Mouse (Mus musculus): ENCODE data around the gene Pip5k1c. TPM values are rescaled to one million over a fixed set of nuclear protein-coding genes. Genes with fewer than 3 reads are reported as not detected.

Gene Pip5k1c
- polyA plus RNA-seq, 1 experiment from 2014 or later = 26.2 TPM

DNA sequence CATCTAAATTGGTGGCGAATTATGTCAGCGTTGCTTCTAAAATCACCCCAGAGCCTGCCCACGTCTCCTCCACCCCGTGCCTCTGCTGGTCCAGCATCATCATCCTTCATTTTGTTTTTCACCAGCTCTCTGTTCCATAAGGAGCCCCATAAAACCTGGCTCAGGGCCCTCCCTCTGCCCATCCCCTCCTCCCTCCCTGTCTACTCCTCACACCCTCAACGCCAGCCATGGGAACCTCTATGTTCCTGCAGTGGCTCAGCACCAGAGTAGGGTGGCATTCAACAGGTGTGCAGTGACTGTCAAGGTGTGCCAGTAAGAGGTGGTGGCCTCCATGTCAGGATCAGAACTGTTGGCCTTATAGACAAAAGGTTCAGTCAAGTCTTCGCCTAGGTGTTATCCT, 2.4 kb downstream of the Pip5k1c start:
- no peak for ATAC-seq (replicated peaks; ENCODE audit: insufficient number of reproducible peaks, insufficient read depth, low FRiP score, low read depth)
- H3K27ac ChIP-seq = no peak overlapping the region
- no peak overlapping the region for H3K9ac ChIP-seq
- no peaks in the 10 kb centered on the region for H3K36me3 ChIP-seq
- no peaks in the 10 kb centered on the region for H3K9me3 ChIP-seq (replicated peaks)
- H3K4me3 ChIP-seq = no peak overlapping the region
- peaks cover 66% of the 10 kb centered on the region for H3K4me1 ChIP-seq (replicated peaks)
- H3K4me2 ChIP-seq = peak overlapping the region; percentile 93; the same call in 1 of the 2 replicates
- WGBS = 85% methylated on average over 6 of the region's 6 CpGs
- peaks cover 12% of the 10 kb centered on the region for H3K27me3 ChIP-seq

DNA sequence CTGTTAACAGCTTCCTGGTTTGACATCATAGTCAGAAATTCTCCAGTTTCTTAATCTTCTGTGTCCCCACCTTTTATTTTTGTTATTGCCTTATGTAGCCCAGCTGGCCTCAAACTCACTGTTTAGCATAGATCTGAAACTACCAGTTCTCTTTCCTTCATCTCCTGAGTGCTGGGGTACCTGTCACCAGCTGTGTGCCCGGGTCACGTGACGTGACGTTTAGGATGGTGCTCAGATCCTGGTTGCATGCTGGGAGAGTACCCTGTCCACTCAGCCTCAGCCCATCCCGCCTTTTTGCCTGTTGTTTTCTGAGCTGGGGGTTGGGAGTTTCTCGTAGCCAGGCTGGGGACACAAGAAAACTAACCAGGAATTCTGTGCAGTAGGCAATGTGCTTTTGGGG, 4.5 kb downstream of the Pip5k1c start:
- ATAC-seq (replicated peaks; ENCODE audit: insufficient number of reproducible peaks, insufficient read depth, low FRiP score, low read depth) = no peak
- no peaks in the 10 kb centered on the region for H3K9me3 ChIP-seq (replicated peaks)
- peak overlapping the region; percentile 75 for H3K27ac ChIP-seq
- no peak overlapping the region for H3K4me3 ChIP-seq
- H3K4me1 ChIP-seq (replicated peaks) = peaks cover 73% of the 10 kb centered on the region
- no peaks in the 10 kb centered on the region for H3K27me3 ChIP-seq
- H3K36me3 ChIP-seq = no peaks in the 10 kb centered on the region
- H3K4me2 ChIP-seq = peak overlapping the region; percentile 16; the same call in 1 of the 2 replicates
- H3K9ac ChIP-seq = no peak overlapping the region
- WGBS = 71% methylated on average over 6 of the region's 6 CpGs

DNA sequence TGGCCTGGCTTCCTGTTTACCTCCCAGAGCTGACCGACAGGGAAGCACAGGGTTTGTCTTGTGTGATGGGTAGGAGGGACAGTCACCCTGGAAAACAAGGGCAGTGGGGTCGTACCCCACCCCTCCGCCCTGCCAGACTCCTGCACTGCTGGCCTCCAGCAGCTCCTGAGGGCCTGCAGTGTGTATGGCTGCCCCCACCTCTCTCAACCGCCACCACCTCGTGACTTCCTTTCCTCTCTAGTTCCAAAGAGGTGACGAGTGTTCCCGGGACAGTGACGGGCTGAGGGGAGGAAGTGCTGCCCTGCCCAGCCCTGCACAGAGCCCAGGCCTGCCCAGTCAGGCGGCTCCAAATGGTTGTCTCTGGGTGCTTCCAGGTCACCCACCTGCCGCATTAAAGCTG, 5.1 kb downstream of the Pip5k1c start:
- no peak overlapping the region for H3K4me3 ChIP-seq
- no peaks in the 10 kb centered on the region for H3K27me3 ChIP-seq
- no peaks in the 10 kb centered on the region for H3K36me3 ChIP-seq
- H3K27ac ChIP-seq = peak overlapping the region; percentile 75
- 27% methylated on average over 10 of the region's 10 CpGs for WGBS
- no peaks in the 10 kb centered on the region for H3K9me3 ChIP-seq (replicated peaks)
- peak; percentile 58 for ATAC-seq (replicated peaks; ENCODE audit: insufficient number of reproducible peaks, insufficient read depth, low FRiP score, low read depth)
- peak overlapping the region; percentile 31; the same call in 1 of the 2 replicates for H3K9ac ChIP-seq
- H3K4me1 ChIP-seq (replicated peaks) = peaks cover 79% of the 10 kb centered on the region
- peak overlapping the region; percentile 16; the same call in 1 of the 2 replicates for H3K4me2 ChIP-seq

DNA sequence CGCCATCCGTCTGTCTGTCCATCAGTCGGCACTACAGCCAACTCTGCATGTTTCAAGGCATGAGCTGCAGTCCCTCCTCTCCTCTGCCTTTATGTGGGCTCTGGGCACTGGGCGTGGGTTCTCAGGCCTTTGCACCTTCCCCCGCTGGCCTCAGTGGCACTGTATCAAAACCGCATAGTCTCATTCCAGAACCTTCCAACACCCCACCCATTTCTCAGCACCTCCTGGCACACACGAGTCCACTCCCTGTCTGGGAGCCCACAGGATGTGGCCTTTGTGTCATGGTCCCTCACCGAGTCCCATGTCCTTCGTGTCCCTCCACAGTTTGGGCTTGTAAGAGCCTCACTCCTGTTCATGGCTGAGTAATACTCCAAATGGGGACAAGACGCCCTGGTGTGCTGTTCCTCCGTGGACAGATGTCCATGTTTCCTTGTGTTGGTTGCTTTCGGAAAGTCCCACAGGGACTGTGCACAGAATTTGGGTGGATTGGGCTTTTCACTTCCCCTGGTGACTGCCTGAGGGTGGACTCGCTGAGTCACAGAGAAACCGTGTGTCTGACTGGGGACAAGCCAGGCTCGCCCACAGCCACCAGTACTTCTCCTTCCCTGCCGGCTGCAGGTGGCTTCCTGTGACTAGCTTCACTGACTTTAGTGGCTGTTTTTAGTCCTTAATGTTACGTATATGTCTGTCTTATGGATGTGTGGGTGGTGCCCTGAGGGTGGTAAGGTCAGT, 5.8 kb downstream of the Pip5k1c start:
- Histone ChIP-seq H3K27ac (peak overlapping the region; percentile 75), H3K4me2 (no peak overlapping the region), H3K4me3 (no peak overlapping the region), H3K27me3 (no peaks in the 10 kb centered on the region), H3K4me1 (replicated peaks) (peaks cover 83% of the 10 kb centered on the region), H3K9ac (no peak overlapping the region), H3K9me3 (replicated peaks) (no peaks in the 10 kb centered on the region), H3K36me3 (no peaks in the 10 kb centered on the region)
- 84% methylated on average over 17 of the region's 17 CpGs for WGBS
- no peak for ATAC-seq (replicated peaks; ENCODE audit: insufficient number of reproducible peaks, insufficient read depth, low FRiP score, low read depth)

DNA sequence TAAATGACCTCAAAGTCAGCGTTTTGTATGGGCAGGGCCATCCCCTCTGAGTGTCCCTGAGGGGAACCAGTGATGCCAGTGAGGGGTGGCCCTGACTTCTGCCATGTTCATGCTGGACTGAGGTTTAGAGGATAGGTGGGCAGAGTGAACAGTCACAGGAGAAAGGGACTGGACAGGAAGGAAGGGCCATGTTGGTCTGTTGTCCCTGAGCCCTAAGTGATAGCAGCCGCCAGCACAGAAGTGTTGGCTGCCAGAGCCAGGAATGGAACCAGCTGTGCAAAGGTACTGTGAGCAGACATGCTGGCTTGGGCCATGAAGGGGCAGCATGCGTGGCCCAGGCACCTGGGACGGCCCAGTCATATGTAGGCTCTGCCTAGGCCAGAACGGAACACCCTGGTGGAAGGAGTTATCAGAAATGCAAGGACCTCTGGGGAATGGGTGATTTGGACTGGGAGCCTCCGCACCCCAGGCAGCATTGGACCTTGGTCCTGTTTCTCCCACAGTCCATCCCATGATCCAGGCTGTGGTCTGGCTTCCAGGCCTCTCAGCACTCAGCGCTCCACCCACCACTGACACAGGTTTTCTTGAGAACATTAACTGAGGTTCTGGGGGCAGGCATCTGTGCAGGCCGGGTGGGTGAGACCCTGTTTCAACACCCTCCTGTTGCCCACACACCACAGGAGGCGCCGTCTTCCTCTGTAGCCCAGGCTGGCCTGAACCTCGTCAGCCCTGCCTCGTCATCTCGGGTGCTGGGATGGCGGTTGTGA, 7.0 kb downstream of the Pip5k1c start:
- H3K4me3 ChIP-seq = no peak overlapping the region
- no peak overlapping the region for H3K4me2 ChIP-seq
- H3K4me1 ChIP-seq (replicated peaks) = peaks cover 82% of the 10 kb centered on the region
- 0 out of 2 replicates have a peak overlapping the region, but pooled peaks have one; percentile 6 for H3K27ac ChIP-seq
- H3K36me3 ChIP-seq = no peaks in the 10 kb centered on the region
- no peaks in the 10 kb centered on the region for H3K9me3 ChIP-seq (replicated peaks)
- no peaks in the 10 kb centered on the region for H3K27me3 ChIP-seq
- ATAC-seq (replicated peaks; ENCODE audit: insufficient number of reproducible peaks, insufficient read depth, low FRiP score, low read depth) = no peak
- H3K9ac ChIP-seq = no peak overlapping the region
- 81% methylated on average over 14 of the region's 14 CpGs for WGBS

DNA sequence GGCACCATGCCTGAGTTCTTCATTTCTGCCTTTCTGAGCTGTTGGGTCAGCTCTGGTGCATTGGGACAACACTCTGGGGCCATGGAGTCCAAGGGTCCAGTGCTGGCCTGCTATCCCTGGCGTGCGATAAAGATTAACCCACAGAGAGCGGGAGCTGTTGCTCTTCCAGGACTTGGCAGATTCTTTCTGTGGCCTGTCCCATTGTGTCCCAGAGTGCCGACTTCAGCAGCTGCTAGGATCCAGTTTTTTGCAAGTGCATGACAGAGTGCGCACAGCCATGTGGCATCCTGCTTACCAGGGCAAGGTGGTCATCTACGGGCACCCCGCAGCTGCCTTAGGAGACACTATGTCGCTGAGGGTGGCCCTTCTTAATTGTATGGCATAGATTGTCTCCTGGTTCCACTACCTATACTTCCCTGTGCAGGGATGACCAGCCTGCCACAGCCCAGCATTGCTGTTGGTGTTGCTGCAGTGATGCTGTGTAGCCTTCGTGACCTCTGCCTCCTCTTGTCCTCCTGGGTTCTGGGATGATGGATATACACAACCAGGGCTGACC, 7.7 kb downstream of the Pip5k1c start:
- Histone ChIP-seq H3K4me2 (no peak overlapping the region), H3K36me3 (no peaks in the 10 kb centered on the region), H3K27ac (no peak overlapping the region), H3K4me1 (replicated peaks) (peaks cover 79% of the 10 kb centered on the region), H3K4me3 (no peak overlapping the region), H3K9me3 (replicated peaks) (no peaks in the 10 kb centered on the region), H3K9ac (no peak overlapping the region), H3K27me3 (no peaks in the 10 kb centered on the region)
- no peak for ATAC-seq (replicated peaks; ENCODE audit: insufficient number of reproducible peaks, insufficient read depth, low FRiP score, low read depth)
- 70% methylated on average over 9 of the region's 9 CpGs for WGBS

DNA sequence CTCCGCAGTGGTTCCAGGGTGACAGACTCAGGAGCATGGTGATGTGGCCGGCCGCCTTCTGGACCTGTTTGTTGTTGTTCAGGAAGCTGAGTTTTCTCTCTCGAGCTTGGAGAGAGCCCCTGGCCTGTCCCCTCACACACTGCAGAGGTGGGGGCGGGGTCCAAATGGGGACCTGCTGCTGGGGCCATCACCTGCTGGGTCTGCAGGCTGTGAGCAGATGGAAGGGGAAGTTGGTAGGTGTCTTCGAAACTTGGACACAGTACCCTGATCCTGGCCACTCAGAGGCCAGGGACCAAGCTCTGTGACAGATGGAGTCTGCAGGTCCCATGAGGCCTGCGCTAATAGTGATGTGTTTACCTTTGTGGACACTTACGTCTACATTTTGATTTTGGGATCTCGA, 8.6 kb downstream of the Pip5k1c start:
- no peak overlapping the region for H3K9ac ChIP-seq

DNA sequence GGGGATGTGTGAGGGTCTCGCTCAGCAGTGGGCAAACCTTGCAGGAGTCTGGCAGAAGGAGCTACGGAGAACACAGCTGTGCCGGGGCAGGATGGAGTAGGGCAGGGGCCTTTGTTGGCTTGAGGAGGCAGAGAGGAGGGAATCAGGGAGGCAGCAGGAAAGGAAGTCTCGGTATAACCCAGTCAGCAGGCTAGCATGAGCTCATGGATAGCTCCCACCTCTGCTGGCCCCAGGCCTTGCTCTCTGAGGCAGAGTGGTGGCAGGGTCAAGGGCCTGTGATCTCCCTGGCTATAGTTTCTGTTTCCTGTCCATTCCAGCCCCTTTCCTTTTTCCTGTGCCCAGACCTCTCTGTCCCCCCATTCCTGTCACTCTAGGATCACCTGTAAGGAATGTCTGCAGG, 9.5 kb downstream of the Pip5k1c start:
- no peak for ATAC-seq (replicated peaks; ENCODE audit: insufficient number of reproducible peaks, insufficient read depth, low FRiP score, low read depth)
- Histone ChIP-seq H3K4me1 (replicated peaks) (peaks cover 72% of the 10 kb centered on the region), H3K27ac (peak overlapping the region; percentile 55), H3K27me3 (no peaks in the 10 kb centered on the region), H3K9me3 (replicated peaks) (no peaks in the 10 kb centered on the region), H3K36me3 (peaks cover 17% of the 10 kb centered on the region), H3K4me3 (no peak overlapping the region), H3K9ac (no peak overlapping the region), H3K4me2 (peak overlapping the region; percentile 44)
- WGBS = 52% methylated on average over 4 of the region's 4 CpGs

More for the DNA sequence above, 8.6 kb downstream of the Pip5k1c start:
- no peak overlapping the region for H3K4me2 ChIP-seq
- peaks cover 73% of the 10 kb centered on the region for H3K4me1 ChIP-seq (replicated peaks)
- H3K27ac ChIP-seq = no peak overlapping the region
- no peak overlapping the region for H3K4me3 ChIP-seq
- no peaks in the 10 kb centered on the region for H3K27me3 ChIP-seq
- no peaks in the 10 kb centered on the region for H3K9me3 ChIP-seq (replicated peaks)
- H3K36me3 ChIP-seq = peaks cover 8% of the 10 kb centered on the region; the same call in 1 of the 2 replicates
- WGBS = 73% methylated on average over 9 of the region's 9 CpGs
- ATAC-seq (replicated peaks; ENCODE audit: insufficient number of reproducible peaks, insufficient read depth, low FRiP score, low read depth) = no peak

DNA sequence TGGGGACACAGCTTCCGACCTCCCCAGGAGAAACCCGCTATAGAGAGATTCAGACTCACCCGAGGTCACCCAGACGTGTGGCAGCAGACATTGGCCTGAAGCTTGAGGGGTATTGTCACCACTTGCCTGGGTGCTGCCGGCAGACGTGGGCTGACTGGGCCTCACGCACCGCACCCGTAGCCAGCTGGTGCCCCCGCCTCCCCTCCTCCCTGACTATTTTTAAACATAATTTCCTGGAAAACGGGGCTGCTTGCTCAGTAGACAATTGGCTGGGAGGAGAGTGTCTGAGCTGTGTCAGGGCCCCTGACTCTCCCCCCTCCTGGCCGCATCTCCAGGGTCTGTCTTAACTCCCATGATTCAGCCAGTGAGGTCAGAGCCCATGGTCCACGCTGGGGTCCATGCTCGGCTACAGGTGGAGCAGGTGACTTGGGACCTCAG, 10.0 kb downstream of the Pip5k1c start:
- no peaks in the 10 kb centered on the region for H3K9me3 ChIP-seq (replicated peaks)
- H3K9ac ChIP-seq = peak overlapping the region; percentile 34; the same call in 1 of the 2 replicates
- H3K27ac ChIP-seq = peak overlapping the region; percentile 55
- peaks cover 67% of the 10 kb centered on the region for H3K4me1 ChIP-seq (replicated peaks)
- H3K27me3 ChIP-seq = no peaks in the 10 kb centered on the region
- 15% methylated on average over 14 of the region's 14 CpGs for WGBS
- peaks cover 22% of the 10 kb centered on the region for H3K36me3 ChIP-seq
- 0 out of 2 replicates have a peak, but pooled peaks have one; percentile 7 for ATAC-seq (replicated peaks; ENCODE audit: insufficient number of reproducible peaks, insufficient read depth, low FRiP score, low read depth)
- no peak overlapping the region for H3K4me3 ChIP-seq
- peak overlapping the region; percentile 44 for H3K4me2 ChIP-seq

DNA sequence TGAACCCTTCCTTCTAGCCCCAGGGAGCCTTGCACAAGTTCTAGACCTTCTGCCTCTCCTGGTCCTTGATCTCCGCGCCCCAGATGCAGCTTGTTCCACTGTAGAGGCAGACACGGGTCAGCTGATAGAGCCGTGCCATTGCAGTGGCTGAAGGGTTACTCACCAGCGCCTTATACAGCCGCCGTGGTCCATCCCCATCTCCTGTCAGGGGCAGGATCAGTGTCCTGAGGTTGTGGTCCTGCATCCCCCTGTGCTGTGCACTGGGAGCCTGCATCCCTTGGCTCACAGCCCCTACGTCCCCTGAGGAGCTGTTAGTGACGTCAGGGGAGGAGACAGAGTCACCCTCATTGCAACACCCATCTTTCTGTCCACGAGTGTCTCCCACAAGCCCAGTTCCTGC, 10.5 kb downstream of the Pip5k1c start:
- no peak overlapping the region for H3K4me3 ChIP-seq
- H3K27ac ChIP-seq = peak overlapping the region; percentile 55

DNA sequence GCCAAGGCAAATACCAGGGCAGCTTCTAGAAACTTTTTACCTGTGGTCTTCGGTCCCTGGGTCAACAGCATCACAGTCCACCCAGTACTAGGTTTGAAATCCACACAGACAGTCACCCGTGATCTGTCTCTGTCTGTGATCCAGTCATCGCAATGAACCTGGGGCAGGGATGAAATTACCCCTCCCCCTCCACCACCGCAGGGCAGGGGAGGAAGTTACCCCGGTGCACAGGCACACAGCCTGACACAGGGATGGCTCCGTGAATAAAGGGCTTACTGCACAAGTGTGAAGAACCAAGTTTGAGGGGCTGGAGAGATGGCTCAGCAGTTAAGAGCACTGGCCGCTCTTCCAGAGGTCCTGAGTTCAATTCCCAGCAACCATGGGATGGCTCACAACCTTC, 11.0 kb downstream of the Pip5k1c start:
- 70% methylated on average over 7 of the region's 7 CpGs for WGBS

More for the DNA sequence above, 10.5 kb downstream of the Pip5k1c start:
- 43% methylated on average over 10 of the region's 10 CpGs for WGBS
- H3K27me3 ChIP-seq = no peaks in the 10 kb centered on the region
- ATAC-seq (replicated peaks; ENCODE audit: insufficient number of reproducible peaks, insufficient read depth, low FRiP score, low read depth) = 0 out of 2 replicates have a peak, but pooled peaks have one; percentile 2
- peak overlapping the region; percentile 34; the same call in 1 of the 2 replicates for H3K9ac ChIP-seq
- H3K9me3 ChIP-seq (replicated peaks) = no peaks in the 10 kb centered on the region
- H3K36me3 ChIP-seq = peaks cover 27% of the 10 kb centered on the region
- peaks cover 62% of the 10 kb centered on the region for H3K4me1 ChIP-seq (replicated peaks)
- H3K4me2 ChIP-seq = peak overlapping the region; percentile 44

More for the DNA sequence above, 11.0 kb downstream of the Pip5k1c start:
- Histone ChIP-seq H3K36me3 (peaks cover 31% of the 10 kb centered on the region), H3K9ac (no peak overlapping the region), H3K4me2 (no peak overlapping the region), H3K4me1 (replicated peaks) (peaks cover 60% of the 10 kb centered on the region), H3K4me3 (no peak overlapping the region), H3K27me3 (no peaks in the 10 kb centered on the region), H3K9me3 (replicated peaks) (no peaks in the 10 kb centered on the region), H3K27ac (no peak overlapping the region; the same call in 1 of the 2 replicates)
- no peak for ATAC-seq (replicated peaks; ENCODE audit: insufficient number of reproducible peaks, insufficient read depth, low FRiP score, low read depth)
